Mouse (Mus musculus) midbrain, postnatal 0 days (tissue): ENCODE measurements around the gene Fermt3. TPM values are rescaled to one million over a fixed set of nuclear protein-coding genes. Genes with fewer than 3 reads are reported as not detected.
A peak's percentile ranks its signal among the peaks of the same experiment; 100 is the strongest.

Experiments used
- ATAC-seq: fragments of 200-750 bp; cut with Nextera tagmentation; 2 replicates; pipeline ENCODE4 v1.8.0; 2017; ENCODE audit warnings: moderate number of reproducible peaks, mild to moderate bottlenecking, moderate TSS enrichment, moderate library complexity; ENCODE audit not compliant: low FRiP score
- DNase-seq: peaks from one replicate; pipeline ENCODE4 v3.0.0-alpha.2; 2015; ENCODE audit warnings: low spot score
- H3K27ac ChIP-seq: fragments of 300-500 bp; sonication (generic); 2 replicates; pipeline ENCODE4 v1.5.1; 2014; ENCODE audit warnings: low read depth, mild to moderate bottlenecking, low read length, mixed read lengths
- H3K27me3 ChIP-seq: fragments of 300-500 bp; sonication (generic); 2 replicates; pipeline ENCODE4 v1.6.1; 2014; ENCODE audit warnings: low read length, control low read depth, mixed read lengths; ENCODE audit not compliant: insufficient read depth
- H3K36me3 ChIP-seq: fragments of 300-500 bp; sonication (generic); 2 replicates; pipeline ENCODE4 v1.6.1; 2014; ENCODE audit warnings: low read length, control low read depth, mixed read lengths; ENCODE audit not compliant: insufficient read depth
- H3K4me1 ChIP-seq: fragments of 300-500 bp; sonication (generic); 2 replicates; pipeline ENCODE4 v1.6.1; 2014; ENCODE audit warnings: mild to moderate bottlenecking, control low read depth, antibody characterized with exemption, low read length, mixed read lengths; ENCODE audit not compliant: insufficient read depth
- H3K4me2 ChIP-seq: fragments of 300-500 bp; sonication (generic); 2 replicates; pipeline ENCODE4 v1.6.1; 2014; ENCODE audit warnings: low read depth, mild to moderate bottlenecking, low read length, mixed read lengths; ENCODE audit not compliant: poor library complexity, severe bottlenecking
- H3K4me3 ChIP-seq: fragments of 300-500 bp; sonication (generic); 2 replicates; pipeline ENCODE4 v1.5.1; 2014; ENCODE audit warnings: low read depth, mild to moderate bottlenecking, low read length, moderate library complexity
- H3K9ac ChIP-seq: fragments of 300-500 bp; sonication (generic); replicated peaks from 2 replicates; pipeline ENCODE4 v1.6.1; 2014; ENCODE audit warnings: mild to moderate bottlenecking, low read length, moderate library complexity, mixed read lengths; ENCODE audit not compliant: poor library complexity, severe bottlenecking
- H3K9me3 ChIP-seq: fragments of 300-500 bp; sonication (generic); 2 replicates; pipeline ENCODE4 v1.6.1; 2016; ENCODE audit warnings: low read length, control low read depth
- CTCF ChIP-seq: IDR thresholded peaks from 2 replicates; pipeline ENCODE4 v1.5.1; 2016; ENCODE audit warnings: antibody characterized with exemption, mild to moderate bottlenecking
- WGBS: fragments of 180-500 bp; shearing (Covaris S2); extraction: QIAGEN DNeasy Blood & Tissue Kit; methylation state at CpG from one replicate; pipeline ENCODE4 v1.1.7; 2014; 5-methylcytosine and 5-hydroxymethylcytosine counted together
- polyA plus RNA-seq: library from polyadenylated mRNA; unstranded; fragments of >200 nt; fragmentation: Nextera tagmentation; extraction: Ambion mirVana; gene quantifications from 2 replicates; pipeline ENCODE4 v1.2.1, GENCODE M21; 2015
- total RNA-seq: library from RNA; depleted of rRNA; stranded (reverse); fragments of >200 nt; gene quantifications from 2 replicates; pipeline ENCODE4 v1.2.3, GENCODE M21; 2014

Fermt3 gene
- total and polyA plus RNA-seq, 2 experiments from 2014 or later = 3.4 to 5.6 TPM

DNA sequence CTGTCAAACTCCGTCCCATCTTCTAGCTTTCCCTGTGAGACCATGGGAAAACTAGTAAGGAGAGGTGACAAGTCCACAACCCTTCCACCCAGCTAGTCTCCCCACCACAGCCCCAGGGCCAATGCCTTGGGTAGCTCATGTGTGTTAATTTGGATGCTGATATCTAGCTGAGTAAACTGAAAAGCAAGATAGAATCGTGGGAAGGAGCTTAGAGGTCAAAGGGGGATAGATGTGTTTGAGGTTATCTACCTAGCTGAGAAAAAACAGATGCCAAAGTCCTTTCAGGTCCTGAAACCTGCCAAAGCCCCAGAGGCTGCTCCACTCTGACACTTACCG, 40.7 kb downstream of the Fermt3 start:
- Histone ChIP-seq H3K9me3 (no peaks in the 10 kb centered on the region), H3K27ac (peak overlapping the region; percentile 95), H3K4me3 (peak overlapping the region; percentile 65), H3K9ac (peak overlapping the region; percentile 74; the same call in 1 of the 2 replicates), H3K4me2 (peak overlapping the region; percentile 84), H3K4me1 (peaks cover 19% of the 10 kb centered on the region; the same call in 1 of the 2 replicates), H3K36me3 (peaks cover 19% of the 10 kb centered on the region), H3K27me3 (no peaks in the 10 kb centered on the region)
- DNase-seq = no peak
- no peak for ATAC-seq
- 47% methylated on average over 3 of the region's 3 CpGs for WGBS
- no peak for TF ChIP-seq CTCF

DNA sequence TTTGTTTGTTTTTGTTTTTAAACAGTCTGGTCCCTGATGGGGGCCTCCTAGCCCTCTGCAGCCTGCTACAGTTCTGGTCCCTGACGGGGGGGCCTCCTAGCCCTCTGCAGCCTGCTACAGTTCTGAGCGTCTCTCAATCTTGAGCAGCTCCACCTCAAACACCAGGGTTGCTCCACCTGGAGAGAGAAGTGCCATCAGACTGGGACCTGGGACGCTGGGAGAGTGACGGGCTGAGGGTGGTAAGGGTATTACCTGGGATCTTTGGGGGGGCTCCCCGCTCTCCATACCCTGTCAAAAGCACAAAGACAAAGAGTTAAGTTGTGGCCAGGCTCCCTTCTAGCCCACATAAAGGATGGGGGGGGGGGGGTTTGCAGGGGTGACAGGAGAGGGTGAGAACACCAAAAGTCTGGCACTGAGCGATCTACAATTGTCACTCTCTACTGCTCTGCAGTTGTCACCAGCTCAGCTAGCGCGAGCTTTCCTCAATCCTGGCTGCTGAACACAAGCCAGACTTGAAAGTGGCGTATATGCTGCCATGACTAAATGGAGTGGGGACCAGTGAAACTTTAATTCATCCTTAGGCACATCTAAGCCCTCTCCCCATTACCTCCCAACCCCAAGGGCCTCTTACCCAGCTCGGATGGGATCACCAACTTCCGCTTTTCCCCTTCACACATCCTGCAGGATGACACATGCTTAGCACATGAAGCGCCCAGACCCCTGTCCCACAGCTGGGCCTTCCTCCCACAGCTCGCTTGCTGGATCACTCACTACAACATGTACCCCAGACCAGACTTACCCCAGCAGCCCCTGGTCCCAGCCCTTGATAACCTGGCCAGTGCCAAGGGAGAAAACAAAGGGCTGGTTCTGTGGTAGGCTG, 41.3 kb downstream of the Fermt3 start:
- H3K9me3 ChIP-seq = no peaks in the 10 kb centered on the region
- 0 out of 2 replicates have a peak overlapping the region, but pooled peaks have one; percentile 29 for H3K9ac ChIP-seq
- H3K4me1 ChIP-seq = peaks cover 19% of the 10 kb centered on the region; the same call in 1 of the 2 replicates
- WGBS = 80% methylated on average over 13 of the region's 13 CpGs
- peak overlapping the region; percentile 84 for H3K4me2 ChIP-seq
- no peak for ATAC-seq
- no peak for DNase-seq
- H3K36me3 ChIP-seq = peaks cover 19% of the 10 kb centered on the region
- peak overlapping the region; percentile 95; the same call in 1 of the 2 replicates for H3K27ac ChIP-seq
- TF ChIP-seq CTCF = no peak
- peak overlapping the region; percentile 65; the same call in 1 of the 2 replicates for H3K4me3 ChIP-seq
- H3K27me3 ChIP-seq = no peaks in the 10 kb centered on the region

DNA sequence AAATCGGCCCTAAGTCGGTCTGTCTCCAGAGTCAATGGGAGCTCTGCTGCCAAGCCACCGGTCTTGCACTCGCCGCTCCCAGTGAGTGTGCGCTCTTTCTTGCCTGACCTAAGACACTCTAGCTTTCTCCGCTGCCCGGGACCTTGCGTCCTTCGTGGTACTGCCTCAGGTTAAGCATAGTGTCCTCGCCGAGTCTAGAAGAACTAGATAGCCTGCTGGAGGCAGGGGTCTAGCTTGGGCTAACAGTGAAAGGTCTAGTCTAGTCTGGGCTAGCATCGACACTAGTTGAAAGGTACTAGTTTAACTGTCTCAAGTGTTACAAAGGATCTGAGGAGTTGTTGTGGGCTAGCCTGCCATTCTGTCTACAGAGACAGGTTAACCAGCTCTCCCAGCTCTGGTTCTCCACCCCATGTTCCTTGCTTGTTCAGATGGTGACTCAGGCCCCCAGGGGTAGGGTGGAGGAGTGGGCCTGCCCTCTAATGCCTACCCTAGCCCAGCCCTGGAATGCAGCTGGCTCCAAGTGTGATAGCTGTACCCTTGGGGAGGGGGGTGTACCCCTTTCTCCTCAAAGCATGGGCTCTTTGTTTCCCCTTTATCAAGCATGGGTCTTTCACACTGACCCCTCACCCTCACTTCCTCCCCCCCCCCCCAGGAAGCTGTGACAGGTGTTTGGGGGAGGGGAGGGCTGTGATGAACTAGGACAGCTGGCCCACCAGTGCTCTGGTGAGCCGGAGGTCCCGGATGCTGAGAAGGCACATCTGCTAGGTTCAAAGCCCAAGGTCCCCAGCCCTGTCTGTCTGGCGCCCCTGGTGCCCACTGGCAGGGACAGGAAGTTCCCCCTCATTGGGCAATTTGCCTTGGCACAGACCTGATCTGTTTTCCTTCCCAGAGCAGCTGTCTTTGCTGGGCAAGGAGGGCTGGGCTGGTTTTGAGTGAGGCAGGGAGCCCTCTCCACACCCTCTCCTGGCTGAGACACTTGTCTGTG, 43.4 kb downstream of the Fermt3 start, which contains the start of gene Plcb3:
Gene Plcb3, minus strand, starts transcription at position 934 of the 985 bp plus-strand sequence.
- Histone ChIP-seq H3K4me3 (peak within 1 kb of the TSS; percentile 62), H3K4me1 (peaks cover 19% of the 10 kb centered on the region; the same call in 1 of the 2 replicates), H3K27me3 (peaks cover under 1% of the 10 kb centered on the region; the same call in 1 of the 2 replicates), H3K9ac (peak within 1 kb of the TSS; percentile 72), H3K36me3 (peaks cover 13% of the 10 kb centered on the region), H3K27ac (peak within 1 kb of the TSS; percentile 85), H3K9me3 (no peaks in the 10 kb centered on the region), H3K4me2 (peak within 1 kb of the TSS; percentile 95)
- peak; percentile 67 for TF ChIP-seq CTCF
- ATAC-seq (no peak), DNase-seq (peak; percentile 96)
- WGBS = under 1% methylated on average over 16 of the region's 16 CpGs

- H3K36me3 ChIP-seq = peaks cover 13% of the 10 kb centered on the region
- H3K27ac ChIP-seq = peak within 1 kb of the TSS; percentile 85
- H3K9ac ChIP-seq = peak within 1 kb of the TSS; percentile 72
- H3K4me2 ChIP-seq = peak within 1 kb of the TSS; percentile 95
- TF ChIP-seq CTCF = no peak
- DNase-seq = peak; percentile 82
- ATAC-seq = peak; percentile 52
- H3K4me1 ChIP-seq = peaks cover 19% of the 10 kb centered on the region; the same call in 1 of the 2 replicates
- peaks cover 11% of the 10 kb centered on the region for H3K27me3 ChIP-seq
- H3K4me3 ChIP-seq = peak within 1 kb of the TSS; percentile 62
- under 1% methylated on average over 63 of the region's 84 CpGs for WGBS
- H3K9me3 ChIP-seq = no peaks in the 10 kb centered on the region
Observed at GRCm38 (mm10) chr19:6974211-6975205, 44.8 kb downstream of the Fermt3 start, which contains the start of gene Ppp1r14b. Gene Ppp1r14b (plus strand): TSS chr19:6974968.
